Mouse (Mus musculus): Measurements from ENCODE around the gene 1700012B07Rik.

1700012B07Rik gene

GRCm38 (mm10) chr11:109751636-109752603 lies 75.9 kb downstream of the 1700012B07Rik start:
- no peak for ATAC-seq (ENCODE audit: low TSS enrichment)

GRCm38 (mm10) chr11:109745210-109745609 lies 82.6 kb downstream of the 1700012B07Rik start:
- no peak for ATAC-seq (ENCODE audit: low TSS enrichment)

DNA sequence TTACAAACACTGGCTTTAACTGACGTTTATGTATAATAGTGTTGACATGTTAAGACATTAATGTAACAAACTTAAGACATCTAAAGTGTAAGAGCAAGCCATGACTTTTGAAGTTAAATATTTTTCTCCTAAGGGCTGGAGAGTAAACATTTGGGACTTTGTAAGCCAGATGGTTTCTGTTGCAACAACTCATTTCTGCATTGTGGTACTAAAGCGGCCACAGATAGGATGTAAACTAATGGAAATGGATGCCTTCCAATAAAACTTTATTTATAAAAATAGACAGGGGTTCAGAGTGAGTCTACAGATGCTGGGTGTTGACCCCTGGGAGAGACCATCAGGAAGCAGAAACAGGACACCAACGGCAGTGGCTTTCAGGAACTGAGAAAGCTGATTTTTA lies 89.9 kb downstream of the 1700012B07Rik start:
- ATAC-seq (ENCODE audit: low TSS enrichment): no peak
